Mouse (Mus musculus) Patski (cell line): ENCODE measurements at regions not wholly inside any gene's neighbourhood (a gene's known extent, or its start where the extent isn't known, plus 50 kb on each side); places are given as distances from the start of the nearest gene placed in this dataset.
"Not testable (repeated sequence)": the region's sequence is repeated elsewhere in the genome, so short reads cannot be mapped to it uniquely, and the experiment has no call there.

Experiments used
- ATAC-seq: fragments of 100-300 bp; one replicate; pipeline ENCODE4 v1.8.0; 2021
- CTCF ChIA-PET: fragments of 350-600 bp; sonication (Branson Sonifier 250); formaldehyde crosslinking; loops from one replicate; lab custom pipeline; 2022; ENCODE audit warnings: inconsistent platforms; lab: Charles Lee
- POLR2A ChIA-PET: fragments of 350-600 bp; sonication (Branson Sonifier 250); formaldehyde crosslinking; loops from one replicate; lab custom pipeline; 2022; ENCODE audit warnings: antibody characterized with exemption, inconsistent platforms; lab: Charles Lee
- DNase-seq: peaks from one replicate; pipeline ENCODE4 v3.0.0-alpha.2; 2011; ENCODE audit warnings: low read depth, low spot score
- H3K27me3 ChIP-seq: fragments of 371-371 bp; one replicate; pipeline ENCODE4 v1.5.1; 2021
- CTCF ChIP-seq: fragments of 100-300 bp; IDR thresholded peaks from one replicate; pipeline ENCODE4 v1.5.1; 2021
- in situ Hi-C: fragments of 300-500 bp; cut with MboI; formaldehyde crosslinking; loops from 3 replicates; pipeline ENCODE4 v1.11.1; 2018; ENCODE audit warnings: low pct_unique_long_range_greater_than_20kb, mixed read lengths

DNA sequence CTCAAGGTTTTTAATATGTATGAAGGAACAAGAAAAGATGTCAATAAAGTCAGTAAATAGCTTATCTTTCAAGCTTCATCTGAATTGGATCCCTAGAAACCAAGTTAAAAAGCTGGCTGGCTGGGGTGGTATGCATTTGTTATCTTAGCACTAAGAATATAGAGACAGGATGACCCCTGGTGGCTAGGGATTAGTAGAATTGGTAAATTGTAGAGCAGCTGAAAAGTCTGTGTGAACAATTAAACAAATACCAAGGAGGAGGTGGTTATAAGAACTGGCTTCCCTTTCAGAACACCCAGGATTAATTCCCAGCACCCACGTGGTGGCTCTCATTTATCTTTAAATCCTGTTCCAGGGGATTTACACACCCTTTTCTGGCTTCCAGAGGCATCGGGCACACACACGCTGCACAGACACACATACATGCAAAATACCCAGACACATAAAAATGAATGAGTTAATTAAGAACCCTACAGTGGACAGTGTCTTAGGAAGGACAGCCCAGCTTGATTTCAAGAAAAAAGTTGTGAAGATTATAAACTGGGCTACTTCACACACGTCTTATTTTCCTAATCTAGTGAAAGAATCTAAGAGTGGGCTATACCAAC, 170.5 kb downstream of the Pdzph1 start:
- ATAC-seq = no peak
- ChIA-PET CTCF (interaction anchor here (0.6 kb wide), 1 partner anchor 232 kb away, joined by 3 read pairs; no protein-coding TSS in a partner anchor), POLR2A (no interaction called here)

DNA sequence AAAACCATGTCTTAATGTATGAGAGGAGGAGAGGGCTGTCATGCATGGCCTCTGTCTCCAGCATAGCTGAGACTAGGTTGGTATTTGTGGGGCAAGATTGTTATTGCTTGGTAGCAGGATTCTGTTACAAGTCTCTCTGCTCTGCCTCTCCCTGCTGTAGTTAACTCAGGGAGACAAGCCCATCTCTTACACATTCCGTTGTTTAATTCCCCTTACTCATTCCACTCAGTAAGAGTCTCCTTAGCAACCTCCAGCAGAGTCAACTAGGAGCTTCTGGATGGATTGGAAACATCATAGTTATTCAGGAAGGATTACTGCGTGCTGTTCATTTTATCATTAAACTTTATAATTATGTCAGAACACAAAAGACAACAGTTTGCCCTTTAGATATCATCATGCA, 171.8 kb downstream of the Pdzph1 start:
- ATAC-seq (peak; percentile 51), DNase-seq (no peak)
- H3K27me3 ChIP-seq = no peaks in the 10 kb centered on the region
- TF ChIP-seq CTCF = no peak
- CTCF ChIA-PET = interaction anchor here (1.1 kb wide), 1 partner anchor 232 kb away, joined by 3 read pairs; no protein-coding TSS in a partner anchor
- POLR2A ChIA-PET = no interaction called here
- in situ Hi-C loops = loop anchor here (25.0 kb wide), 1 partner anchor 1057 kb away; the partner anchor contains the start of gene Cntnap5c

More for the DNA sequence above, 170.5 kb downstream of the Pdzph1 start:
- TF ChIP-seq CTCF = peak; percentile 46
- in situ Hi-C loops = loop anchor here (5.0 to 25.0 kb wide), 3 partner anchors 233 to 1058 kb away; partner anchors contain the start of gene Cntnap5c
- H3K27me3 ChIP-seq = no peaks in the 10 kb centered on the region
- DNase-seq = no peak

DNA sequence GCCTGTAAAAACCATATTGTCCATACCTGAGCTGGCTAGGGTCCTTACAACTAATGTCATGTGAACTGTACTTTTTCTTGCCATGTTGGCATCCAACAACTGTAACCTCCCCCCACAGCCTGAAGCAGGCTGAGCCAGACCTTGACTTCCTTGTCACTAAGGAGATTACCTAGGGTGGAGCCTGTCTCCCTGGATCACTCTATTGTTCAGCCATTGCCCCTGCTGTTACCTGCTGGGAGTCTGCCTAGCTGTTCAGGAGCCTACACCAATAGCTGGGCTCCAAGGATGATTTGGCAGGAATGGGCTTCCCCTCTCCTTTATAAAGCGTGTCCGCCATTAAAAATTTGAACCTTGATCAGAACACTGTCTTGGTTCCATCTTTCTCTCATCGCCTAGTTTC, 215.7 kb downstream of the Pdzph1 start:
- DNase-seq, in situ Hi-C loops, POLR2A ChIA-PET, ATAC-seq, H3K27me3 ChIP-seq: not testable (repeated sequence)
- CTCF ChIA-PET = interaction anchor here (0.6 kb wide), 1 partner anchor 39 kb away, joined by 3 read pairs; no protein-coding TSS in a partner anchor

DNA sequence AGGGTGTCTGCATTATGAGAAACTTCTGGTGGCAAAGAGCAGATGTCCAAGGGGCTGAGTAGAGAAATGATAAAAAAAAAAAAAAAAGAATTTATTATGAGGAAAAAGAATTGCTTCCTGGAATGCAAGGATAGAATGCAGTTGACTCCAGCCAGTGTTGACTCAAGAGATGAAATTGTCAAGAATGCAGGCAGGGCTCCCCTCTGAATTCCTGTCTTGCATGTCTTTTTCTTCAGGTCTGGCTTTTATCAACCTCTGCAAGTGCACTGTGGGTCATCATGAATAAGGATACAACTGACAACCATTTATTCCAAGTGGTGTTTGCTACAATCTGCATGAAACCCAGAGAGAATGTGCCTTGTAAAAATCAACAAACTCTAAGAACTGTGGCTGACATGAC, 217.6 kb downstream of the Pdzph1 start:
- ChIA-PET CTCF (no interaction called here), POLR2A (no interaction called here)
- no peak for TF ChIP-seq CTCF
- DNase-seq (no peak), ATAC-seq (peak; percentile 76)
- in situ Hi-C loops = no loop called here
- no peaks in the 10 kb centered on the region for H3K27me3 ChIP-seq

DNA sequence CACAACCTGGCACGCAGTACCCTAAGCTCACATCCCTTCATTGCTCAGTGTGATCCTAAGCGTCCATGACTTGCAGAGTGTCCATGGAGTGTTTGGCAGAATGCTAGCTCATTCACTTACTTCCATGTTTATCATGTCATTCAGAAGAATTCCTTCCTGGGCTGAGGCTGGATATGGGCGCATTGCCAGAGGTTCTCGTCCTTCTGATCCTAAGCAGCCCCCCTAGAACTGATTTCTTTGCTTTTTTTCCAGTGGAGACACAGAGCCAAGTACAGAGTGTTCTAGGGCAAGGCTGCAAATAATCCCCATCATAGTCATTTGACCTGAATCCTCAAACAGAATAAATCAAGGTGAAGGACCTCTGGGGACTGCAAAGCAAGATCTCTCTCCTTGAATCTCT, 226.0 kb downstream of the Pdzph1 start:
- CTCF ChIA-PET = no interaction called here
- POLR2A ChIA-PET = no interaction called here
- no peak for TF ChIP-seq CTCF
- ATAC-seq (no peak), DNase-seq (no peak)
- no peaks in the 10 kb centered on the region for H3K27me3 ChIP-seq
- in situ Hi-C loops = no loop called here

DNA sequence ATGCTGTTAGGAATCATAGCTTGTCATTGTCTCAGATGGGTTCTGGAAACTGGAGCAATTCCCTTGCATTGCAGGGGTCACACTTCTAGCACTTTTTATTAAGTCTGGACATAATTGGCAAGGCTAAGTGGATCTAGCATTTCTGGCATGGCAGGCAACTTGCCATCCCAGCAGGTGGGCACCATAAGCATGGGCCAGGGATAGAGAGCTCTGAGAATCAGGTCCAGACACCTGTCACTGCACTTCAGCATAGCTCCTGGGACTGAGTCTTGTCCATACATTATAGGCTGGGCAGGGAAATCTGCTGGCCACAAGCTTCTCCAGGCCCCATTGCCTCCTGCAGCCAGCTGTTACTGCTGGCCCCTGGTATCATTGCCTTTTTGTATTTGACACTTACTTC, 242.2 kb downstream of the Pdzph1 start:
- no peak for ATAC-seq
- H3K27me3 ChIP-seq = no peaks in the 10 kb centered on the region
- no peak for TF ChIP-seq CTCF
- in situ Hi-C loops = no loop called here
- CTCF ChIA-PET = no interaction called here
- DNase-seq = no peak
- POLR2A ChIA-PET = no interaction called here

DNA sequence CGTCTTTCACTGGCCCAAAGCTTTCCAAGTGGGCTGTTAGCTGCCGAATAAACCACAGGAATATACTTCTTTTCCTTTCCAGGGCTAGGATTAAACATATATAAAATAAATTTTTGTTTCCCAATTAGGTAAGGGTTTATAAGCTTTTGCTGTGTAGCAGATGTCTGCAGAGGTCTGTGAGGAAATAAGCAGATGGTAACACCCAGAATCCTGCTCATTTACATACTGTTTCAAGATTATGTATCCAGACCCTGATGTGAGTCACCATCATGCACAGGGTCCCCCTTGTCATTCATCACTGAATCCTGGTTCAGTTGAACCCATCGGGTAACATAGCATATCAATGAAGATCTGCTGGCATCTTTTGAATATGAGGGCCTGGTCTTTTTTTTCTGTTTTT, 242.9 kb downstream of the Pdzph1 start:
- in situ Hi-C loops = no loop called here
- no peaks in the 10 kb centered on the region for H3K27me3 ChIP-seq
- DNase-seq = no peak

DNA sequence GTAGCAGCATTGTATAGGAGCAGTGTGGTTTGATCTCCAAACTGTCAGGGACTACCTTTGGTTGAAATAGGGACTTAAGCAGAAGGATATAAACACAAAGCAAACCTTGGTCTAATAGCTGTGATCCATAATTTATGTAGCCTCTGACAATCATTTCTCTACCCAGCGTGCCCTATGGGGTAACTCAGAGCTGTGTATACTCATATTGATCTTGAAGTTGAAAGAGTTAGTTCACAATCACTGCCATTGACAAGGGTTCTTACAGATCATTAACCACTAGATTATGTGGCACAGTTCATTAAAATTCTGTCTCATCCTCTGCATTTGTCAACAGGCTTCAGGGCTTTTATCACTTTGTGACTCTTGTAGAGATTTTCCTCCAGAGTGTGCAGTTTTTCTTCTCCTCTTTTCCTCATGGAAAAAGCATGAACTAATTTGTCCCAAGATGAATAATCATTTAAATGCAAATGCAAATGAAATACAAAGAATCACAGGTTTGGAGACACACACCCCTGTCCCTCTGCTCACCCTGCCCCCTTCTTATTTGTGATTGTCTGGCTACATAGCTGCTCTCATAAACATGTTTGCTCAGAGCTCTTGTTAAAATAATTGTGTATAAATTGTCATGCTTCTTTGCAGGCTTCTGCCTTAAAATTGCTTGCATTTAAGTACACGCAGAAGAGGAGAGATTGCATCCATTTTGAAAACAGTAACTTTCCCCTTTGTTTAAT, 280.3 kb downstream of the Pdzph1 start:
- H3K27me3 ChIP-seq = no peaks in the 10 kb centered on the region
- ChIA-PET POLR2A (no interaction called here), CTCF (no interaction called here)
- in situ Hi-C loops = no loop called here
- DNase-seq (no peak), ATAC-seq (no peak)
- no peak for TF ChIP-seq CTCF

More for the DNA sequence above, 242.9 kb downstream of the Pdzph1 start:
- ChIA-PET CTCF (interaction anchor here (0.6 kb wide), 1 partner anchor 1148 kb away, joined by 3 read pairs; no protein-coding TSS in a partner anchor), POLR2A (no interaction called here)
- no peak for TF ChIP-seq CTCF
- no peak for ATAC-seq

DNA sequence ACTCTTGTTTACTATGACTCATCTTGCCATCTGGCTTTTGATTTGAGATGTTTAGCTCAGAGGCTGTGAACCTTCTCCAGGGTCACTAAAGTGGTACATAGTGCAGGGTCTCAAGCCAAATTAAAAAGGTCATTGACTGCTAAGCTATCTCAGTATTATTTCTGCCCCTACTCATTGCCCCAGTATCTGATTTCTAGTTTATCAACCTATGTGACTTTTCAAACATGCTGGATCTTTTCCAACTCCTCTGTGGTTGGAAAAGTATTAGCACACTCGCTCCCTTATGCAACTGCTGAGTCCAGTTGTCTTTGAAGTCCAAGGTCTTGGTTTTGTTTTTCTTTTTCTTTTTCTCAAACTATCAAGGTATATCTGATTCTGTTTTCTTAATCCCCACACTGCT, 301.0 kb downstream of the Pdzph1 start:
- ATAC-seq (no peak), DNase-seq (no peak)
- ChIA-PET CTCF (no interaction called here), POLR2A (no interaction called here)
- in situ Hi-C loops = no loop called here
- H3K27me3 ChIP-seq = peaks cover 3% of the 10 kb centered on the region
- TF ChIP-seq CTCF = no peak

DNA sequence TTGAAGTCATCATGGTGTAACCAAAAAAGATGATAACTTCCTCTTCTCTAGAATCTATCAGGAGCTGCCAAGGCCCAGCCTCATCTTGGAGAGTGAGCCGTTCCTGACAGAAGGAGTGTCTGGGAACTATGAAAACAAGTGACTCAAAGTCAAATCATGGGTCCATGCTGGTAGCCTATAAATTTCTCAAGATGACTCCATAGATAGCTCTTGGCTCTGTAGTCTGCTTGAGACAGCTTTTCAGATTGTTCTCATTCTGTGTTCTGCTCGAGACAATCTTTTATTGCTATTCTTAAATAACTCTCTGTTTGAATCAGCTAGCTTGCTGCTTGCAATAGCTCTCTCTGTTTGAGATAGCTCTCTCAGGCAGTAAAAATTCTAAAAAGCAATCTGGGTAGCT, 318.9 kb downstream of the Pdzph1 start:
- POLR2A ChIA-PET = no interaction called here
- CTCF ChIA-PET = interaction anchor here (0.8 to 1.2 kb wide), 3 partner anchors 11 to 36 kb away, joined by 3 read pairs; no protein-coding TSS in a partner anchor

DNA sequence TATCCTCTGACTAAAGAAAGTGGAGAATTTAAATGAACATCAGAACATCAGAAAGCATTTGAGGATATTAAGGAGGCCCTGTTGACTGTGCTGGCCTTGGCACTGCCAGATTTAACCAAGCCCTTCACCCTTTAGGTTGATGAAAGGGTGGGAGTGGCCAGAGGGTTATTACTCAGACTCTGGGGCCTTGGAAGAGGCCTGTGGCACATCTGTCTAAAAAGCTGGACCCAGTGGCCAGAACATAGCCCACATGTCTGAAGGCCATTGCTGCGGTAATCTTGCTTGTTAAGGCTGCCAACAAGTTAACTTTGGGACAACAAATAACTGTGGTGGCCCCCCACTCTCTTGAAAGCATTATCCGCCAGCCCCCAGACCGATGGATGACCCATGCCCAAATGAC, 323.1 kb downstream of the Pdzph1 start:
- ChIA-PET POLR2A (no interaction called here), CTCF (no interaction called here)
- no peak for ATAC-seq
- in situ Hi-C loops = no loop called here
- TF ChIP-seq CTCF = no peak
- H3K27me3 ChIP-seq = peaks cover 2% of the 10 kb centered on the region
- DNase-seq = no peak

More for the DNA sequence above, 318.9 kb downstream of the Pdzph1 start:
- ATAC-seq (no peak), DNase-seq (no peak)
- H3K27me3 ChIP-seq = no peaks in the 10 kb centered on the region
- TF ChIP-seq CTCF = no peak
- in situ Hi-C loops = no loop called here
